Mouse (Mus musculus): ENCODE results near the gene Specc1l.
"Not testable (repeated sequence)": the region's sequence is repeated elsewhere in the genome, so short reads cannot be mapped to it uniquely, and the experiment has no call there.

Gene Specc1l

DNA sequence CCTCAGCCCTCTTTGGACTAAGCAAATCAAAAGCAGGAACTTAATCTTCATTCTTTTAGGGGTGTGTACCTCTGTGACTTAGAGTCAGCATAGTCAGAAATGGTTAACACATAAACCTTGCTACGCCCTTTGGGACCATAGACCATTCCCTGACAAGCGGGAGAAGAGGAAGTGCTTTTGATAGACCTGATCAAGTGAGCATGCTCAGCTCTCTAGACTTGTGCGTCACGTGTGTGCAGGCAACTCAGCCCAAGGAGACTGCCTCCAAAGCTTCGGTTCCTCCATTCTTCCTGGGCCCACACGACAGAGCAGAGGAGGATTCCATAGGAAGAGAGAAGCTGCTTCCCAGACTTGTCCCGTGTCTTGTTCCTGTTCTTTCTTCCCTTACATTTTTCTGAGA, 76.7 kb downstream of the Specc1l start:
- DNase-seq: no peak

DNA sequence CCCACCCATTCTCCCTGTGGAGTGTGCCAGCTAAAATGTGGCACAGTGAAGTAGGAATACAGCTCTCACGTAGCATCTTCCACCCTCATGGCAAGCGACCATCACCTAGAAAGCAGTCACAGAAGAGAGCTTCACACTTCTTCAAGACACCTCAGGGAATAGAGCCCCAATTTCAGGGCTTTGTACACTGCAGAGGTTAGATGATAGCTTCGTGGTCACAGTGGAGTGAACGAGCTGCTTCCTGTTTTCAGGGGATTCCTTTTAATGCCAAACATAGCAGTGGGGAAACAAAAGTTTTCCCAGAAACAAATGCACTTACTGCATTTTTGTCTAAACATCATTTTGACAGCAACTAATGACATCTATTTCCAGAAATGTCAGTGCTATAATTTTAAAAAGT, 77.5 kb downstream of the Specc1l start:
- no peak for DNase-seq

DNA sequence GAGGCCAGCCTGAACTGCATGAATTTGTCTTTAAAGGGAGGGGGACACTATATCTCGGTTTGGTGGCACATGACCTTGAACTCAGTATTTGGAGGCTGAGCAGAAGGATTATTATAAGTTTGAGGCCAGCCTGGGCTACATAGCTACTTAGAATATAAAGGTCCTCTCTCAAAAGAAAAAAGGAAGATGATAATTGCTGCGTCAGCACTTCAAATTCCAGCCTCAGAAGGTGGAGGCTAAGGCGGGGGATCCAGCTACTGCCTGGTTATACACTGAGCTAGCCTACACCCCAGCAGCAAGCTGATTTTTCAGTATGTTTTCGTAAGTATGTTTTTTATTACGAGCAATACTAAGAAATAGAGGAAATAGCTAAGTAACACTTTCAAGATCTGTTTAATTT, 78.8 kb downstream of the Specc1l start:
- no peak for DNase-seq

DNA sequence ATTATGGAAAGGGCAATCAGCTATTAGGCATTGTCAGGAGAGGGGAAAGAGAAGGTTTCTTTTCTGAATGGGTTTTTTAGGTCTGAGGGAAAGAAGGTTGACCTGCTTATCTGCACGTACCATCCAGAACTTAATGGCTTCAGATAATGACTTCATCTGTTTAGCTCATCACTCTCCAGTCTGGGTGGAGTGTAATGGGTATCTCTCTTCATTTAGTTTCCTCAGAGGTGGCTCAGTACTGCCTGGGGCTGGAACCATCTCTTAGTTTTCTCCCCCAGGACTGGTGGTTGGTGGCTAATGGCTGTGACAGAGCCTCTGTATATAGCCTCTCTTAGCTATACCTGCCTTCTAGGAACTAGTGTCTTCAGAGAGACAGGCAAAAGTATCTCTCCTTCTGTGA, 79.5 kb downstream of the Specc1l start:
- DNase-seq: no peak

DNA sequence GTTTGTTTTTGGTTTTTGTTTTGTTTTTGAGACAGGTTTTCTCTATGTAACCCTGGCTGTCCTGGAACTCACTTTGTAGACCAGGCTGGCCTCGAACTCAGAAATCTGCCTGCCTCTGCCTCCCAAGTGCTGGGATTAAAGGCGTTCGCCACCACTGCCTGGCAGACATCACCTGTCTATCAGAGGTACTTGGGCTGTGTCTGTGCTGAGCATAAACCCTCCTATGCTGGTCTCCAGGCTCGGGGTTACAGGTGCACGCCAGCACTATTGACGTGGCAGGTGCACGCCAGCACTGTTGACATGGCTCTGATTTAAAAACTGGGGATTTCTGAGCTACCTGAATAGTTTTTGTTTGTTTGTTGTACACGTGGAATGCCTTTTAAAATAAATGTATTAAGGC, 80.3 kb downstream of the Specc1l start:
- not testable (repeated sequence) for DNase-seq

DNA sequence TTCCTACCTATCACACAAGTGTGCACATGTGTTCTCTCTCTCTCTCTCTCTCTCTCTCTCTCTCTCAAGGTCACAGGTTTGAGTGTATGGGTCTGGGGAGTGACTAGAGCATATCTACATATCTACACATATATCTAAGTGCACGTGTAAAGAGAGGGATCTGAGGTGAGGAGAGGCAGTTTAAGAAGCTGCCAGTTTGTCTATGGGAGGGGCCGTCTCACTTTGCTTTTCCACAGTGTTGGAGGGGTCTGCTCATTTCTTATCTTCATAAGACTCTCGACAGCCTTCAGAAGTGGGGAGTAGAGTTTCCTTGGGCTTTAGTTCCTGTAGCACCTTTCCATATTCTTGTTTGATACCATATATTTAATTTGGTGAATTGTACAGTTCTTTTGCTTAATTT, 81.4 kb downstream of the Specc1l start:
- no peak for DNase-seq

DNA sequence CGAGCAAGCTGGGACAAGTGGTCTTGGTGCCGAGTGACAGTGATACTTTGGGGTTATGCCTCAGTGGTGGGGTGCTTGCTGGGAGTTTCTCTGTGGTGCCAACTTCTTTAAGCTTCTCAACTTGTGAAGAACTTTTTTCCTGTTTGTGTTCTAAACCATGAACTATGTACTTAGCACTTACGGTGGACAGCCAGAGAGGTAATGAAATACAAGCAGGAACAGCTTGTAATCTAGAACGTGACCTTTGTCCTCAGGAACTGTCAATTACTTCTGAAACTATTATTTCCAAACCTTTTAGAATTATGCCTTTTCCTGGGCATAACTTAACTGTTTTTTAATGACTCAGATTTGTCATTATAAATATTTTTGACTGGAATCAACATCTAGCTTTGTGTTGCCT, 82.5 kb downstream of the Specc1l start:
- no peak for DNase-seq

DNA sequence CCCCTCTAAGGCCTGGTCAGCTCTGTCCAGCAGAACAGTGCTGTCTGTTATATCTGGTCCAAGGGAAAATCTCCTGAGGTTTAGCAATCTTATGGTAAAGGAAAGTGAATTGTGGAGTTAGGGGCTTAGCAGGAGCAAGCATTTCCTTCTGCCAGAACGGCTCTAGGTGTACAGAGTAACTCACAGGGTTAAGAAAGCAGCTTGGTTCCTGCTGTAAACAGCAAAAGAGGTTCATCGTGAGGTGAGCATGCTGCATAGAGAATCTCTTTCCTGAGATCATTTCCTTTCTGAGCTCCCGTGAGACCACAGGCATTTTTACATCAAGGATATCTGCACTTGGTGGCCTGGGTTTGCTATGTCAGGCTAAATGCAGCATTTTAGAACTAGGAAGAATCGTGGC, 83.1 kb downstream of the Specc1l start:
- DNase-seq: no peak

DNA sequence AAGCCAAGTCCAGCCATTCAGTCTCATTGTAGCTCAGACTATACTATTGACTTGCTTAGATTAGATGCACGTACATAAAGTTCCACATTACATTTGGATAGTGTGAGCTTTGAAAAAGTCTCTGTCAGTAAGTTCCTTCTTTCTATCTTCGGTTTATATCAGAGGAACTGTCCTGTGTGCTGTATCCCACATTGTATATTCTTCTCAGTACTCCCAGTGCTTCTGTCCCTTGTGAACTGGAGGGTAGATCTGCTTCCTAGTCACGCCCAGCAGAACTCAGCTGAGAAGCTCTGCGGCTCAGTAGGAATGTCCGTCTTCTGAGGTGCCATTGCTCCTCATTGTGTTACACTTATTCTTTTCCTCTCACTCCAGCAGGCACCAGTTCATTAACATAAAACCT, 86.7 kb downstream of the Specc1l start:
- DNase-seq: no peak

DNA sequence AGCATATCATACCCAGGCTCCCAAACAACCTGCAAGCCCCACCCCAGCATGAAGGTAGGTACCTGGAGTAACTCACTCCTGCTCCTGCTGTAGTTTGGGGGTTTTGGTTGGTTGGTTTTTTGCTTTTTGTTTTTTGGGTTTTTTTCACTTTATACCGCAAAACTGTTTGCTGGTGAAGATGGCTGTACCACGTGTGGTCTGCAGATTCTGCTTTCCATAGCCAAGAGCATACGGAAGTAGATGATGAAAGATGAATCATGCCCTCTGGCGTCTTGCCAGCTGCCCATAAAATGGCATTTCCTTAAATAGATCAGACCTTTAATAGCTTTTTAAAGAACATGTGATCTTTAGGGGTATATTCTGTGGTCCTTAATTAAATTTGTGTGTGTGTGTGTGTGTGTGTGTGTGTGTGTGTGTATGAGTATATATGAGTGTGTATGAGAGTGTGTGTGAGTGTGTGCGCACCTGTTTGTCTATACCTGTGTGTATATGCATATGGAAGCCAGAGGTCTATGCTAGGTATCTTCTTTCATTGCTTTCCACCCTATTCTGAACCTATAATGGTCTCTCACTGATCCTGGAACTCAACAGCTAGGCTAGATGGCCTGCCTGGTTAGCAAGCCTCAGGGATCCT, 88.0 kb downstream of the Specc1l start:
- DNase-seq: no peak

DNA sequence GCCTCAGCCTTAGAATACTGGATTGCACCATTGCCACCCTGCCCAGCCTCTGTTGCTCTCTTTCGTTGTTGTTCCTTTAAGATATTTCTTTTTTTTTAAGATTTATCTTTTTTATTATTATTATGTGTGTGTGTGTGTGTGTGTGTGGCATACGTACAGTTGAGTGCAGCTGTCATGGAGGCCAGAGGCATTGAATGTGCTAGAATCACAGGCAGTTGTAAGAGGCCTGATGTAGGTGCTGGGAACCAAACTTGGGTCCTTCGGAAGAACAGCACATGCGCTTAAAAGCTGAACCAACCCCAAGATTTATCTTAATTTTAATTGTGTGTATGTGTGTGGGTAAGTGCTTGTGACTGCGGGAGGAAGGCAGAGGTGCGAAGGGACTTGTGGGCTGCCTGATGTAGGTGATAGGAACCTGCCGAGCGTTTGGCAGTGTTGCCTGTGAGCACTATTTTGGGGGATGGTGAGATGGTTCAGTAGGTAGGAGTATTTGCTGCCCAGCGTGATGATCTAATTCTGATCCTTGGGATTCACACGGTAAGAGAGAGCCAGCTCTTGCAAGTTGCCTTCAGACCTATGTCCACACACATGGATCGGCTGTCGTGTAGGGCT, 89.4 kb downstream of the Specc1l start:
- DNase-seq: no peak

DNA sequence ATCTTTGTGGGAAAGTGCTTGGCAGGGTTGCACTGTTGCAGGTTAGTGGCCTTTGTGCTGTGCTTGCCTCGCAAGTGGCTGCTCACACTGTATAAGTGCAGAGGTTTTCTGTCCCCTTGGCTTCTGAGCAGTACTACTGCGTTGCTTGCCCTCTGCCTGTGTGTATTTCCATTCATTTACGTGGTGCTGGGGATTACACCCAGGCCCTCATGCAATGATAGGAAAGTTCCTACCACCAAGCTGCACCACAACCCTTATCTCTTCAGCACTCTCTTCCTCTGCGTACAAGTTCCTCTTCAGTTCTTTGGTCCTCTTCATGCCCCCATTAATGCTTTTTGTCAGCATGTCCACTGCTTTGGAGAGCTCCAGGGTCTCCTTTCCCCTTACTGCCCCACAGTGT, 90.1 kb downstream of the Specc1l start:
- DNase-seq: no peak

DNA sequence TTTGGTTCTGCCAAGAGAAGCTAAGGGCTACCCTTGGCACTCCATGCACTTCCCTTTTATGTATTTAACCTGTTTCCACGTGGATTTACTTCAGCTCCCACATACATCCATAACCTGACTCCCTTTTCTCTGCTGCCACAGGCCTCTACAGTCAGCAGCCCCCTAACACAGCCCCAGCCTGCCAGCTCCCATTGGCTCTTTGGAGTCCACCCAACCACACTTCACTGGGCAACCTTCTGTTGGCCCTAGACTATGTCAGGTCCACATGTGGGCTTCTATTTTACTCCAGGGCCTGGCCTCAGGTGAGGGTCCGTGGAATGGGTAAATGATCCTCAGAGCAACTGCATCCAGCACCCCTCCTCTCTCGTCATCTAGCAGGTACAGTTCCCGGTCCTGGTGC, 90.7 kb downstream of the Specc1l start:
- no peak for DNase-seq

DNA sequence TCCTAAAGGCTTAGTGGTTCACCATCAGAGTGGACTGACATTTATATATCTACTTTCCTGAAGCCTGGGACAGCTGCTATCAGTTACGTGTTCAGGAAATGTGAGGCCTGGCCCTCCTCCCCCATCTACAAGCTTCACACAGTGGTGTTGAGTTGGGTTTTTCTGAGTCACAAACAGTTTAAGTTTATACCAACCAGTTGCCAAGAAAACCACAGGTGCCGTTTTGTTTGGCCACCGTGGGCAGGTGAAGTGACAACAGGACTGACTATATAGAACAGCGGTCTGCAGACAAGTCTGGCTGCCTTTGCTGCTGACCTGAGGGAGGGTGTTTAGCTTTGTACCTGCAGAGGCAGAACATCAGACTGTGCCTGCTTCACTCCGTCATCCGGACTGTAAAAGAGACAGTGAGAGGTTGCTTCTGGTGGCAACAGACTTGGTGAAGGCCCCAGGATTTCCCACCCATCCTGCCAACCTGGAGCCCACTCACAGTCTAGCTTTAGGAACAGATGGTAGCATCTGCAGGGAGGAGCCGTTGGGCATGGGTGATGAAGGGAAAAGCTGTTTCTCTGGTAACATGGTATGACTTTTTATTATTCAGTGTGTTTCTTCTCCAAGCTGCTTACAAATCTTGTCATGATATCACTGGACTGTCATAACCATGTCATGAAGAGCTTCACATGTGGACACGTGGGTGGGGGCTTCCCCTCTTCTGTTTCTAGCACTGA, 91.6 kb downstream of the Specc1l start:
- DNase-seq: peak; percentile 78

DNA sequence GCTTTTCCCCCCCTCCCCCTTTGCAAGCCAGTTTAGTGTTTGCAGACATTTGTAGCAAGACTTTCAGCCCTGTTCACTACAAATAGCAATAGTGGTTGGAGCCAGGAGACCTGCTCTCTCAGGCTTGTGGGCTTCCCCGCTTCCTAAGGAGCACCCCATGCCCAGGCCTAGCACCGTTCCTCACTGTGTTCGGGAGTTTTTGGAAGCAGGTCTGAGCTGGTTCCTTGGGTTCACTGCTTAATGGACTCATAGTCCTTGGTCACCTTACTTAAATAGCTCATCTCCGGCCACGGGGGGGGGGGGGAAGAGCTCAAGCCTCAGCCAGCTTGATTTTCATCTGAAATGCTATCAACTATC, 92.2 kb downstream of the Specc1l start:
- DNase-seq: no peak

DNA sequence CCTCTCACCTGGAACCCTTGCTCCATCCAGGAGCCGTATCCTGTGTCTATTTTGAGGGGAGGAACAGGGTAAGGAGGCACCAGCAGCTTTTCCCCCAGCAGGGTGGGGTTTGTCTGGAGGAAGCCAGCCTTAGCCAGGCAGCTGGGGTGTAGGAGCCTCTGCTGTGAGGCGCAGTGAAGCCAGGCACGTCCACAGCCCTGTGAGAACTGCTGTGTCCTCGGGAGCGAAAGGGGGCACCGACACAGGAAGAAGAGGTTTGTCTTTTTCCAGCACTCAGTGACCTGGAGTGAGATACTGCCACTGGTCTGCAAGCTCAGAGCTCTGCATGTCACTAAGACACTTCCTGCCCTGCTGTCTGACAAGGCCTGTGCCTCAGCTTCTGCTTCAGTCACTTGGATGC, 92.5 kb downstream of the Specc1l start:
- DNase-seq: no peak

DNA sequence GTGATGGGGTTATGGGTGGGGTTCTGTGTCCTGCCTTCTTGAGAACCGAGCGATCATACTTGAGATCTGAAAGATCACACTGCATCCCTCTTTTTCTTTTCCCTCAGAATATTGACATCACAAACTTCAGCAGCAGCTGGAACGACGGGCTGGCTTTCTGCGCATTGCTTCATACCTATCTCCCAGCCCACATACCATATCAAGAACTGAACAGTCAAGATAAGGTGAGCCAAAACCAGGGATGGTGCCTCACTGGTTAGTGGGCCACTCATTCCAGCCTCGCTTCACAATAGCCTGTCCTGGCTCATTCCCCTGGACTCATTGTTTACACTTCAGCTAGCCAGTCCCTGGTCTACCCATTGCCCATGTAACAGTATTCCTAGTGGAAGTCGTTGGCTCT, 95.3 kb downstream of the Specc1l start:
- DNase-seq: no peak

DNA sequence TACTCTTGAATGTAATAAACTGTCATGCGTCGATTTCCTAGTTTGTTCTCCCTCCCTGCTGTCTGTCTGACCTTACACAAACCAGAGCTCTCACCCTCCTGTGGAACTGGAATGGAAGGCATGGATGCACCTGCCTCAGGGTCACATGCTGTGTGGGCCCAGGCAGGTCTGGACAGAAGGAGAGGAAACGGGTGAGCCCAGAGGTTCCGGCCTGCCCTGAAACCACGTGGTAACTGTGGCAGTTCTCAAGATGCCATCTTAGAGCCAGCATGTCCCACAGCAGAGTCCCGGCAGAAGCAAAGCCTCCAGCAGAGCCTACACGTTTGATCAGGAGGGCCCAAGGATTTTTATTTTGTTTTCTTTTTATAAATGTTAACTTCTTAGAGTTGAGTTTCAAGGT, 100.5 kb downstream of the Specc1l start:
- no peak for DNase-seq

DNA sequence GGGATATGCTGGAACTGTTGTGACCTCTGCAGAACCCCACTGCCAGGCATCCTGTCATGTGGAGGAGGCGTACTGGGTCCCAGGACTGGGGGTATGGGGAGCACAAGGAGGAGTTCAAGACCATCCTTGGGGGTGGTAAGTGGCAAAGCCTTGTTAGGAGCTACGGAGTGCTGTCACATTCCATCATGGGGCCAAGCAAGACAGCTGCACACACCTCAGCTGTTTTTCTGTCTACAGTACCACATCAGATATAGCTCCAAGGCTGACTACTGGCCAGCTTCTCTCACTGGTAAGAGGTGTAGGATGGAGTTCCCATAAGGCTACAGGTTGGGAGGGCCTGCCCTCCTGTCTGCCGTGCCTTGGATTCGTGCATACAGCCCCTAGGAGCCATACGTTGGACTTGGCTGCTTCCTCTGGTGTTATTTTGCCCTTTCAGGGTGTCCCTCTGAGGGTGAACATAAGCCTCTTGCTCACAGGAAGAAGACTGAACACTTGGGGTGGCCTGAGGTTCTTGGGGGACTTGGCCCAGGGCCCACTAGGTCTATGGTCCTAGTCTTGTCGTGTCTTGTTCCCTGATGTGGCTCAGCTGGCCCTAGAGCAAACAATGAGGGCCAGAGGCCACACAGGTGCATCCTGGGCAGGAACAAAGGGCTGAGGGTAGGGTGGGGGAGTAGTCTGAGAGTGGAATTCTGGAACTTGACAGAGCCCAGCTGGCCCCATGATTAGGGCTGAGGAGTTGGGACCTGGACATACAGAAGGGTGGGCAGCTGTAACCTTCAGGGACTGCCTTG, 102.5 kb downstream of the Specc1l start:
- DNase-seq: no peak

DNA sequence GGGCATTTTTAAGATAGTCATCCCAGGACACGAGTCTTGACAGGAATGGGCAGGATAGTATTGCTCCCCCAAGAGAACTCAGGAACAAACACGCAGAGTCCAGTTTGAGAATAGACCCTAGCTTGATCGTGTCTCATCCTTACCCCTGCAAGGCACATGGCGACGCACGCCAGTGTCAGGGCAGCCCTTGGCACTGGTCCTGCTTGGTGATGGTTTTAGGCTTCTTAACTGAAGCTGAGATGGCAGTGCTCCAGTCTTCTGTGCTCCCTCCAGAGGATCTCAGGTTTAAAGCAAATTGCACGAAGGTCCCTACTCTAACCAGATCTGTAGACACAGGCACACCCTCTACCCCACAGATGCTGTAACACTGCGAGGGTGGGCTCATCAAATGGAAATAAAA, 103.9 kb downstream of the Specc1l start:
- no peak for DNase-seq

DNA sequence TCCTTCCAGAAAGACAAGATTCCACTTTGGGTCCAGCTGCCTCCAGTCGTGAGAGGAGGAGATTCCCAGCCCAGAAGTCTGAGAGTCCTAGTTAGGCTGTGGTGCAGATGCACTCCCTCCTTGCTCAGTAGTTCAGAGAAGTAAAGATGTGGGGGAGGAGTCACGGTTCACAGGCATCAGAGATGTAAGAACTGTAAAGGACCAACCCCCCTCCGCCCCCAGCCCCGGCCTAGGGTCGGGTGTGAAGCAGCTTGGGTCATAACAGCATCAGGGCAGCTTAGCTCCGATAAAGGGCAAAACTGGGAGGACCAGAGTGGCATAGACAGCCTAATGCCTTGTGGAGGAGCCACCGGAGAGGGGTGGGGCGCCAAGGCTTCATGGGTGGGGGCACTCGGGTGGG, 104.6 kb downstream of the Specc1l start:
- DNase-seq: no peak

DNA sequence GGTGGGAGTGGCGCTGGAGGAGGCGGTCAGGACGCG, 104.8 kb downstream of the Specc1l start, which contains the start of gene Adora2a:
Gene Adora2a, plus strand, starts transcription at position 6 of the 36 bp plus-strand sequence.
- DNase-seq: no peak

DNA sequence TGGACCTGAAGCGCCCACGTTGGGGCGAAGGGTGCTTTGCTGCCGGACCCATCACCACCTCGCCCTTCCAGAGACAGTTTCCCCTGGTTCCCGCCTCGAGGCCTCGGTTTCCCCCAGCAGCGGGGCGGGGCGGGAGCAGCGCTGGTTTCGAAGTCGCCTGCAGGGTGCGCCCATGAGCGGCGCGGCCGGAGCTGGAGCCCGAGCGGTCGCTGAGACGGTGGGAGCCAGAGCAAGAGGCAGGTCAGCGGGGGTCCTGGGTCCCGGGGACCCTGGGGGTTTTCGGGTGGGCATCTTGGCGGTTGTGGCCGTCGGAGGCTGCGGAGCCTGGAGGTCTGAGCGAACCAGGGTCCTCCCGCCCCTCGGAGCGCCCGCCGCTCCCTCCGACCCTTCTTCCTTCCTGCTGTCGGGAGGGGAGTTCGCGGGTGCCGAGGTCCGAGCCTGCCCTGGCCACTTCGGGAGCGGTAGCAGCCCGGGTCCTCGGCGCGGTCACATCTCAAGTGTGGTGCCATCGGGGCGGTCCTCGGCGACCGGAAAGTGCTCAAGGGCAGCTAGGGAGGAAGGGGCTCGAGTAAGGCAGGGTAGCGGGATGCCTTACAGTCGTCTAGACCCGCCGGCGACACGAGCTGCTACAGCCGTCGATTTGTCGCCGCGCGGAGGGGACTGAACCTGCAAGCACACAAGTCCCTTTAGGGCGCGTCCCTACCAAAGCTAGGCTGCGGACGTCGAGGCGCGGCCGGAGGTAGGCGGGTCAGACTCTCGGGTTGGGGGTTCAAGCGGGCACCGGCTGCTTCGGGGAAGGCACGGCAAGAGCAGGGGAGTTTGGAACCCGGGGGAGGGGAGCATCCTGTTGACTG, 105.3 kb downstream of the Specc1l start:
- DNase-seq: peak; percentile 42

DNA sequence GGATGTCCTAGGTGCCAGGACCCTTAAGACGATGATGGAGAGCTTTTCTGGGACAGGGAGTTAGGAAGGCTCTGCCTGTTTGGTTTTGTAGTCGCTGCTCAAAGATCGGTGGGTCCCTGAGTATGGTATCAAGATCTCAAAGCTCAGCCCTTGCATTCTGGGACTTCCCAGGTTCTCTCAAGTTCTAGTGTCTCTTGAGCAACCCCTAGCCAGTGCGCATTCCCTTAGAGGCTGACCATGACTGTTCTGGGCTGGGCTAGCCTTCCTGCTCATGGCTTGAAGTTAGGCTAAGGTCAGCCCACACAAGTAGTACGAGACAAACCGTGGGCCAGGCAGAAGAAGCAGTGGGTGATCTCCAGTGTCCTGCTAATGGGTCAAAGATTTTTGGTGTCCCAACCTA, 106.3 kb downstream of the Specc1l start:
- no peak for DNase-seq

All from right cerebral cortex, postnatal 25 days (tissue).